Mouse (Mus musculus) stomach, embryonic 15.5 days (tissue): ENCODE measurements around the gene Nfic. TPM values are rescaled to one million over a fixed set of nuclear protein-coding genes. Genes with fewer than 3 reads are reported as not detected.
"Not testable (repeated sequence)": the region's sequence is repeated elsewhere in the genome, so short reads cannot be mapped to it uniquely, and the experiment has no call there.

Experiments
- ATAC-seq: fragments of 200-750 bp; cut with Nextera tagmentation; 2 replicates; pipeline ENCODE4 v1.8.0; 2017; ENCODE audit warnings: low read depth, moderate number of reproducible peaks, moderate TSS enrichment; ENCODE audit not compliant: insufficient read depth, low FRiP score
- H3K27ac ChIP-seq: fragments of 300-500 bp; sonication (generic); 2 replicates; pipeline ENCODE4 v1.5.1; 2015; ENCODE audit warnings: mild to moderate bottlenecking, inconsistent platforms
- H3K27me3 ChIP-seq: fragments of 300-500 bp; sonication (generic); replicated peaks from 2 replicates; pipeline ENCODE4 v1.6.1; 2015; ENCODE audit warnings: inconsistent platforms
- H3K36me3 ChIP-seq: fragments of 300-500 bp; sonication (generic); 2 replicates; pipeline ENCODE4 v1.6.1; 2015; ENCODE audit warnings: inconsistent platforms
- H3K4me1 ChIP-seq: fragments of 300-500 bp; sonication (generic); 2 replicates; pipeline ENCODE4 v1.6.1; 2015; ENCODE audit warnings: inconsistent platforms
- H3K4me2 ChIP-seq: fragments of 300-500 bp; sonication (generic); 2 replicates; pipeline ENCODE4 v1.6.1; 2015; ENCODE audit warnings: mild to moderate bottlenecking, inconsistent platforms
- H3K4me3 ChIP-seq: fragments of 300-500 bp; sonication (generic); replicated peaks from 2 replicates; pipeline ENCODE4 v1.5.1; 2015; ENCODE audit warnings: inconsistent platforms
- H3K9ac ChIP-seq: fragments of 300-500 bp; sonication (generic); 2 replicates; pipeline ENCODE4 v1.6.1; 2015; ENCODE audit warnings: inconsistent platforms
- H3K9me3 ChIP-seq: fragments of 300-500 bp; sonication (generic); 2 replicates; pipeline ENCODE4 v1.6.1; 2016; ENCODE audit warnings: inconsistent platforms
- WGBS: fragments of 180-500 bp; shearing (Covaris S2); methylation state at CpG from one replicate; pipeline ENCODE4 v1.1.7; 2015; 5-methylcytosine and 5-hydroxymethylcytosine counted together
- polyA plus RNA-seq: library from polyadenylated mRNA; unstranded; fragments of >200 nt; fragmentation: Nextera tagmentation; extraction: Ambion mirVana; gene quantifications from 2 replicates; pipeline ENCODE4 v1.2.1, GENCODE M21; 2015

Gene Nfic
- polyA plus RNA-seq, 1 experiment from 2014 or later: 78.2 TPM

- H3K4me2 ChIP-seq: no peak overlapping the region
- 35% methylated on average over 12 of the region's 12 CpGs for WGBS
- no peak overlapping the region for H3K9ac ChIP-seq
- no peaks in the 10 kb centered on the region for H3K9me3 ChIP-seq
- H3K4me3 ChIP-seq: no peak overlapping the region
- peaks cover 3% of the 10 kb centered on the region; the same call in 1 of the 2 replicates for H3K4me1 ChIP-seq
- no peaks in the 10 kb centered on the region for H3K36me3 ChIP-seq
- ATAC-seq: no peak
- H3K27ac ChIP-seq: no peak overlapping the region
- peaks cover 89% of the 10 kb centered on the region for H3K27me3 ChIP-seq
These were observed 1.6 kb upstream of the Nfic start for GRCm38 (mm10) chr10:81456983-81457563.

- Histone ChIP-seq H3K4me2 (no peak overlapping the region), H3K27ac (no peak overlapping the region), H3K27me3 (peaks cover 79% of the 10 kb centered on the region), H3K4me3 (no peak overlapping the region), H3K4me1 (no peaks in the 10 kb centered on the region; the same call in 1 of the 2 replicates), H3K36me3 (no peaks in the 10 kb centered on the region), H3K9me3 (no peaks in the 10 kb centered on the region), H3K9ac (no peak overlapping the region)
- WGBS: 66% methylated on average over 2 of the region's 2 CpGs
- no peak for ATAC-seq
These were observed 1.3 kb downstream of the Nfic start for GRCm38 (mm10) chr10:81454106-81454505.

DNA sequence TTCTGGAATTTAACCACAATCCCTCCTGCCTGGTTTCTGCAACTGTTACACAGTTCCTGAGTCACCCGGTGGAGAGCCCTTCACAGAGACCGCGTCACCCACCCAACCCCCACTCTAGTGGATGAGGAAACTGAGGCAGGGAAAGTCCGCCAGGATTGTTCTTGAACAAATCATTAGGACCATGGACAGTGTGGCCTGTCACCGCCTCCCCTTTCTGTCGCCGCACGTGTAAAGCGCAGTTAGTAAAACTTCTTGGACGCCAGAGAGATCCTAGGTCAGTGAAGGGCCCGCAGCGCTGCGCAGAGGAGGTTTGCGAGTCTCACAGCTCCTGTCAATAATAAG, 2.5 kb downstream of the Nfic start:
- 2% methylated on average over 14 of the region's 14 CpGs for WGBS
- H3K36me3 ChIP-seq: no peaks in the 10 kb centered on the region
- no peaks in the 10 kb centered on the region; the same call in 1 of the 2 replicates for H3K4me1 ChIP-seq
- no peak overlapping the region for H3K4me3 ChIP-seq
- H3K27me3 ChIP-seq: peaks cover 69% of the 10 kb centered on the region
- no peaks in the 10 kb centered on the region for H3K9me3 ChIP-seq
- H3K4me2 ChIP-seq: no peak overlapping the region
- ATAC-seq: no peak
- H3K9ac ChIP-seq: no peak overlapping the region
- no peak overlapping the region for H3K27ac ChIP-seq

- ATAC-seq: no peak
- WGBS: 12% methylated on average over 36 of the region's 36 CpGs
- no peak overlapping the region for H3K27ac ChIP-seq
- no peak overlapping the region for H3K9ac ChIP-seq
- H3K27me3 ChIP-seq: peaks cover 64% of the 10 kb centered on the region
- H3K9me3 ChIP-seq: no peaks in the 10 kb centered on the region
- H3K4me1 ChIP-seq: no peaks in the 10 kb centered on the region; the same call in 1 of the 2 replicates
- H3K4me3 ChIP-seq: 0 out of 2 replicates have a peak overlapping the region, but pooled peaks have one; percentile 5
- H3K4me2 ChIP-seq: no peak overlapping the region; the same call in 1 of the 2 replicates
- no peaks in the 10 kb centered on the region for H3K36me3 ChIP-seq
These were observed 3.0 kb downstream of the Nfic start for GRCm38 (mm10) chr10:81452237-81452946.

DNA sequence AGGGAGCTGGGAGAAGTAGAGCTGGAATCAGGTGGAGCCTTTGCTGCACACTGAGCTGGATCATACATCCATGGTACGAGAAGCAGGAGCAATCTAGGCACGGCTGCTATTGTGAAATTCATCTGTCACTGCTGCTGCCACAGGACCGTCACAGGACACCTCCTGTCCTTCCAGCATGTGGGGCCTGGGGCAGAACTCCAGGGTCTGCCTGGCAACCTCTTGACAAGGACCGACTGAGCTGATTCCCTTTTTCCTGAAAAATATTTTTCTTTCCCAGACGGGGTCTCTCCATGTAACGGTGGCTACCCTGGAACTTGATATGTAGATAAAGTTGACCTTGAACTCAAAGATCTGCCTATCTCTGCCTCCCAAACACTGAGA, 4.1 kb downstream of the Nfic start:
- Histone ChIP-seq H3K4me2 (no peak overlapping the region), H3K9ac (no peak overlapping the region), H3K36me3 (no peaks in the 10 kb centered on the region), H3K27me3 (peaks cover 59% of the 10 kb centered on the region), H3K27ac (no peak overlapping the region), H3K9me3 (no peaks in the 10 kb centered on the region), H3K4me3 (no peak overlapping the region), H3K4me1 (no peaks in the 10 kb centered on the region; the same call in 1 of the 2 replicates)
- no peak for ATAC-seq
- 54% methylated on average over 6 of the region's 6 CpGs for WGBS

DNA sequence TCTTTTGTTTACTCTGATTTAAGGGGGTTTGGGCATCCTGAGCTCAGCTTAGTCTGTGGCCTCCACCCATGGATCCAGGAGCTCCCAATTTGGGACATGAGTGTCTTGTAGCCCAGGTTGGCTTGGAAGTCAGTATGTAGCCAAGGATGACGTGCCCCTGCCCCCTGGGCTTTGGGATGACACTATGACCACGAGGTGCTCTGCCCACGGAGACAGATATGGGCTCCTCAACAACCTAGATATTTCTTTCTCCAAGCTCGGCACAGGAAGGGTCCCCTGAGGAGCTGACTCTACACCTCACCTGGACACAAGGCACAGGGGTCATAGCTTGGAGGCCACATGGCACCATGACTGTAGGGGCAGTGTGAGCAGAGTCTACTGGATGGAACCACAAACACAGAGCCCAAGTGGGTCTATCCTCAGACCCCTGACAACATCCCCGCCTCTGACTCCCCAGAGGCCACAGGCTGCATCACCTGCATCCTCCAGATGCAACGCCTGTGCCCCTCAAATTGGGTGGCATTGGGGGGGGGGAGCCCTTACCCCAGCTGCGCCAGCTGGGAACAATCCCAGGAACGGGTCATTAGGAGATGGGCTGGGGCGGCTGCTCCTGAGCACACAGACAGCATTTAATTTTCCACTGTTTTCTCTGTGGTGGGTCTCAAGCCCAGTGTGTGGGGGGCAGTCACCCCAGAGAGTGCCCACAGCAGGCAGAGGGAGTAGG, 4.6 kb downstream of the Nfic start:
- Histone ChIP-seq H3K9me3 (no peaks in the 10 kb centered on the region), H3K4me1 (no peaks in the 10 kb centered on the region; the same call in 1 of the 2 replicates), H3K27ac (no peak overlapping the region), H3K9ac (no peak overlapping the region), H3K4me2 (no peak overlapping the region), H3K4me3 (no peak overlapping the region), H3K27me3 (peaks cover 53% of the 10 kb centered on the region), H3K36me3 (no peaks in the 10 kb centered on the region)
- ATAC-seq: no peak
- 53% methylated on average over 9 of the region's 9 CpGs for WGBS

GRCm38 (mm10) chr10:81450140-81450539, 5.3 kb downstream of the Nfic start:
- Histone ChIP-seq H3K4me2 (no peak overlapping the region), H3K4me3 (no peak overlapping the region), H3K27me3 (peaks cover 46% of the 10 kb centered on the region), H3K9ac (no peak overlapping the region), H3K36me3 (no peaks in the 10 kb centered on the region), H3K4me1 (no peaks in the 10 kb centered on the region; the same call in 1 of the 2 replicates), H3K9me3 (no peaks in the 10 kb centered on the region), H3K27ac (no peak overlapping the region)
- peak; percentile 72 for ATAC-seq
- WGBS: 3% methylated on average over 7 of the region's 7 CpGs

DNA sequence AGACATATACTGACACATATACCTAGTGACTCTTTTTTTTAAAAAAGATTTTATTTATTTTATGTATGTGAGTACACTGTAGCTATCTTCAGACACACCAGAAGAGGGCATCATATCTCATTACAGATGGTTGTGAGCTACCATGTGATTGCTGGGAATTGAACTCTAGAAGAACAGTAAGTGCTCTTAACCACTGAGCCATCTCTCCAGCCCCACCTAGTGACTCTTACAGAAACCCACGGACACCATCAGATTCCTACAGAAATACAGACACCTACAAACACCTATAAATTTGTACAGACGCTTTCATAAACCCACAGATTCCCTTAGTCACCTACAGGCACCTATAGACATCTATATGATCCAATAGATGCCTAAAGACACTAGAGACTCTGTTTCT, 9.9 kb downstream of the Nfic start:
- H3K4me1 ChIP-seq, H3K4me2 ChIP-seq, H3K36me3 ChIP-seq, H3K27ac ChIP-seq, H3K27me3 ChIP-seq, H3K9me3 ChIP-seq, H3K4me3 ChIP-seq, H3K9ac ChIP-seq, ATAC-seq: not testable (repeated sequence)
- 27% methylated on average over 2 of the region's 2 CpGs for WGBS

DNA sequence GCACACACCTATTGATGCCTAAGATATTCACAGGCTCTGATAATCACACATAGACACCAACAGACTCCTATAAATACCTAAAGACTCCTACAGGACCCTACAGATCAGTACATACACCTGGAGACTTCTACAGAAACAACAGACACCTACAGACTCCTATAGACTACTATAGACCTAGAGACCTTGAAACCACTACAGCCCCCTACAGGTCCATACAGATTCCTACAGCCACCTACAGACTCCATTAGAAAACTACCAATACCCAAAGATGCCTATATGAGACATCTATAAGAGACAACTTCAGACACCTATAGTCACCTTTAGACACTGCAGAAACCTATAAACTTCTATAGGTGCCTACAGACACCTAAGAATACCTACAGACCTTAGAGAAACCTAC, 14.4 kb downstream of the Nfic start:
- no peak for ATAC-seq
- H3K4me2 ChIP-seq: no peak overlapping the region
- H3K9ac ChIP-seq: no peak overlapping the region
- no peaks in the 10 kb centered on the region for H3K36me3 ChIP-seq
- H3K27ac ChIP-seq: no peak overlapping the region
- H3K4me3 ChIP-seq: no peak overlapping the region
- H3K9me3 ChIP-seq: no peaks in the 10 kb centered on the region
- no peaks in the 10 kb centered on the region for H3K4me1 ChIP-seq
- no peaks in the 10 kb centered on the region for H3K27me3 ChIP-seq

DNA sequence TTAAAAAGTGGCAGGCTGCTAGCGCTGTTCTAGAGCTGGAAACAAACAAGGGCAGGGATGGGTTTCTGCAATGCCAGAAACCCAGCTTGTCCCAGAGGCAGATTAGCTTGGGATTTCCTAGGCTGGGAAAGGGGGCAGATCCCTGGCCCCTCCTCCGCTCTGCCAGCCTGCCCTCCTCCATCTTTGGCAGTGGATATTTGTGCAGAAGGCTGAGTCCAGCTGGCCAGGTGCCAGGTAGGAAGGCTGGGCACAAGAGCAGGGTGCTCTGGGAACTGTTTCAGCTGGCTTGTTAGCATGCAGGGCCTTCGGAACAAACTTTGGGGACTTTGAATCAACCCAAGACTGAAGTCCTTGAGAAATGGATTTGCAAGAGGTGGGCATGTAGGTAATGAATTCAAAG, 20.0 kb downstream of the Nfic start:
- peaks cover 37% of the 10 kb centered on the region for H3K4me1 ChIP-seq
- WGBS: 70% methylated on average over 3 of the region's 3 CpGs
- no peak overlapping the region for H3K9ac ChIP-seq
- H3K27me3 ChIP-seq: no peaks in the 10 kb centered on the region
- peak overlapping the region; percentile 26; the same call in 1 of the 2 replicates for H3K27ac ChIP-seq
- no peaks in the 10 kb centered on the region for H3K9me3 ChIP-seq
- no peak overlapping the region for H3K4me2 ChIP-seq
- no peaks in the 10 kb centered on the region for H3K36me3 ChIP-seq
- no peak overlapping the region for H3K4me3 ChIP-seq
- no peak for ATAC-seq

GRCm38 (mm10) chr10:81434361-81435263, 20.8 kb downstream of the Nfic start:
- Histone ChIP-seq H3K4me3 (no peak overlapping the region), H3K27ac (peak overlapping the region; percentile 26; the same call in 1 of the 2 replicates), H3K9ac (no peak overlapping the region), H3K4me2 (no peak overlapping the region), H3K4me1 (peaks cover 40% of the 10 kb centered on the region), H3K9me3 (no peaks in the 10 kb centered on the region), H3K27me3 (no peaks in the 10 kb centered on the region), H3K36me3 (no peaks in the 10 kb centered on the region)
- WGBS: 47% methylated on average over 15 of the region's 15 CpGs
- ATAC-seq: no peak
